Mouse (Mus musculus) small intestine, adult 2 months (tissue): ENCODE data around the gene Il15ra.

Experiments
- CTCF ChIP-seq: fragments of 200-500 bp; IDR thresholded peaks from 2 replicates; pipeline ENCODE4 v1.5.1; 2012; ENCODE audit warnings: low read depth, mild to moderate bottlenecking, control low read depth, inconsistent platforms, low read length, moderate library complexity, mixed read lengths; ENCODE audit not compliant: insufficient replicate concordance, insufficient read length; ENCODE audit errors: extremely low read depth
- POLR2A ChIP-seq: fragments of 200-500 bp; IDR thresholded peaks from 2 replicates; pipeline ENCODE4 v1.6.1; 2012; ENCODE audit warnings: low read depth, mild to moderate bottlenecking, control low read depth, inconsistent platforms, low read length, moderate library complexity

DNA sequence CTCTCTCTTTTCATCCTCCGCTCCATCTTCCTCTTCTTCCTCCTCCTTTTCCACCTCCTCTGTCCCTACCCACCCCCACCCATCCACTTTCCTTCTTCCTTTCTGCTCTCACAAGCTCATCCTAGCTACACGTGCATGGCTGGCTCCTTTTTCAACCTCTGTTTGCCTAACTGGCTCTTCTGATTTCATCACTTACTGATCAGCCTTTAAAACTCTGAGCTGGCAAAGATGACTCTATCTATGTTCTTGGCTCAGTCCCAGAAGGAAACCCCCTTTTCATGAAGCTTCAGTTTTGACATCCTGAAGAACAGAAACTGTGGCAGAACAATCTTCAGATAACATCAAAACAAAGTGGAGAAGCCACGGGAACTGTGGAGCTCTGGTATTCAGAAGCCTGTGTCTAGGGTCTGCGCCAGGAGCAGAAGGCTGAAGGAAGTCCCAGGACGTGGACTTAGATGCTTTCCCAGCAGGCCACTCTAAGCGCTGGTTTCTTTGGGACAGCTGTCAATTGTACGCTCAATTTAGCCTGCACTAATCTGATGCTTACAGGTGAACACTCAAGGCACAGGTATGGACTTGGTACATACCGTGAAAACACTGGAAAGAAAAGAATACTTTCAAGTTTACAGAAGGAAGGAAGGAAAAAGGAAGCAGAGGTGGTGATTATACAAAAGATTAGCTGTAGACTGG lies 14.7 kb upstream of the Il15ra start:
- no peak for TF ChIP-seq CTCF
- no peak for TF ChIP-seq POLR2A
